Comparison of ENCODE assay signal across 9 mouse cellular contexts in the genomic region with DNA sequence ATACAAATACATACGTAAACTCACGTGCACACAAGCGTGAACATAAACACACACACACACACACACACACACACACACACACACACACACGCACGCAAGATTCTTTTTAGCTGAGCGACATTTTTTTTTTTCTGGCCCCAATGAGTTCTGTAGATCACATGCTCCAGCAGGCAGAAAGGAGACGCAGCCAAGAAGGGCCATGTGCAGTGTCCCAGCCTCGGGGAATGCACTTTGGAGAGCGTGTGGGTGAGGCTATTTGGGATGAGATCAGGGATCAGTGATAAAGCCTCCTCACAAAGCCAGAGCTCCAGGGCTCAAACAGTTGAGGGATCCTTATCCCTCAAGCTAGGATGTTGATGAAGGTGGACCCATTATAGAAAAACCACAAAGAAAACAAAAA. TPM values are rescaled to one million over a fixed set of nuclear protein-coding genes. Genes with fewer than 3 reads are reported as not detected.
DNase-seq lines count a peak whose midpoint lies in the region; ATAC-seq and TF ChIP-seq lines count a peak whose summit lies in the region.
"Had no signal": no experiment of that assay in that cellular context is flagged by ENCODE, and none has a peak within 500 bp of the region (broad histone marks: within the 10 kb centered on the region; RNA-seq: fewer than 3 reads in every experiment).

No protein-coding gene starts in this region.

- H3K9ac ChIP-seq in kidney, embryonic 16.5 days (replicated peaks; ENCODE audit: low read length) = no peak overlapping the region
- no peak overlapping the region for H3K9ac ChIP-seq in stomach, postnatal 0 days (ENCODE audit: low read length)
- no peak overlapping the region for H3K9ac ChIP-seq in intestine, postnatal 0 days (ENCODE audit: low read depth, low read length)
- H3K9ac ChIP-seq: neural tube, embryonic 13.5 days had no signal

- H3K4me2 ChIP-seq in kidney, embryonic 16.5 days (replicated peaks; ENCODE audit: low read depth, low read length) = no peak overlapping the region
- no peak overlapping the region for H3K4me2 ChIP-seq in stomach, postnatal 0 days (replicated peaks; ENCODE audit: low read depth)
- no peak overlapping the region for H3K4me2 ChIP-seq in intestine, postnatal 0 days (replicated peaks; ENCODE audit: low read depth)
- H3K4me2 ChIP-seq: neural tube, embryonic 13.5 days had no signal

- peak; percentile 13 for DNase-seq in adrenal gland, postnatal 10 days
- DNase-seq in adrenal gland, adult 8-10 months = no peak
- no peak for DNase-seq in kidney, postnatal 25 days
- peak; percentile 36 for DNase-seq in urinary bladder, postnatal 14 days (ENCODE audit: low spot score)
- no peak for DNase-seq in urinary bladder, postnatal 36 days (ENCODE audit: low spot score in 2 of 2)
- DNase-seq in stomach, postnatal 0 days (ENCODE audit: low spot score) = no peak

- H3K9me3 ChIP-seq in kidney, embryonic 16.5 days (ENCODE audit: low read length) = no peaks in the 10 kb centered on the region
- H3K9me3 ChIP-seq in stomach, postnatal 0 days (ENCODE audit: control insufficient read depth, low read length) = no peaks in the 10 kb centered on the region
- no peaks in the 10 kb centered on the region for H3K9me3 ChIP-seq in intestine, postnatal 0 days (ENCODE audit: control insufficient read depth)
- H3K9me3 ChIP-seq: neural tube, embryonic 13.5 days had no signal

- TF ChIP-seq CTCF in stomach, postnatal 0 days (IDR thresholded peaks at IDR 0.05; ENCODE audit: low read depth) = no peak
- TF ChIP-seq CTCF in intestine, postnatal 0 days (IDR thresholded peaks at IDR 0.05; ENCODE audit: low read depth) = no peak

- H3K4me1 ChIP-seq in kidney, embryonic 16.5 days (ENCODE audit: insufficient read depth, low read length) = peaks cover 22% of the 10 kb centered on the region; the same call in 1 of the 2 replicates
- no peaks in the 10 kb centered on the region for H3K4me1 ChIP-seq in stomach, postnatal 0 days (replicated peaks; ENCODE audit: control insufficient read depth, insufficient read depth)
- peaks cover 5% of the 10 kb centered on the region for H3K4me1 ChIP-seq in intestine, postnatal 0 days (replicated peaks; ENCODE audit: control insufficient read depth, insufficient read depth, low read length)

- no peaks in the 10 kb centered on the region for H3K27me3 ChIP-seq in kidney, embryonic 16.5 days (ENCODE audit: insufficient read depth, low read length)
- no peaks in the 10 kb centered on the region for H3K27me3 ChIP-seq in stomach, postnatal 0 days (ENCODE audit: control insufficient read depth, insufficient read depth, low read length)
- no peaks in the 10 kb centered on the region for H3K27me3 ChIP-seq in intestine, postnatal 0 days (replicated peaks; ENCODE audit: control insufficient read depth, insufficient read depth, low read length)
- H3K27me3 ChIP-seq: neural tube, embryonic 13.5 days had no signal

- peak; percentile 35; the same call in 1 of the 2 replicates for ATAC-seq in kidney, embryonic 16.5 days (ENCODE audit: low FRiP score, low TSS enrichment)
- peak; percentile 61; the same call in 1 of the 2 replicates for ATAC-seq in stomach, postnatal 0 days (ENCODE audit: low FRiP score, low TSS enrichment)
- ATAC-seq in intestine, postnatal 0 days = no peak

- H3K4me3 ChIP-seq in kidney, embryonic 16.5 days (ENCODE audit: low read length) = no peak overlapping the region
- no peak overlapping the region for H3K4me3 ChIP-seq in stomach, postnatal 0 days (ENCODE audit: low read depth, low read length)
- H3K4me3 ChIP-seq in intestine, postnatal 0 days (ENCODE audit: low read depth, low read length) = no peak overlapping the region
- H3K4me3 ChIP-seq: neural tube, embryonic 13.5 days had no signal

- no peaks in the 10 kb centered on the region for H3K36me3 ChIP-seq in kidney, embryonic 16.5 days (ENCODE audit: insufficient read depth, low read length)
- no peaks in the 10 kb centered on the region for H3K36me3 ChIP-seq in stomach, postnatal 0 days (ENCODE audit: control insufficient read depth, insufficient read depth, low read length)
- H3K36me3 ChIP-seq in intestine, postnatal 0 days (ENCODE audit: control insufficient read depth, insufficient read depth) = 0 out of 2 replicates have a peak, but pooled peaks cover 6% of the 10 kb centered on the region
- H3K36me3 ChIP-seq: neural tube, embryonic 13.5 days had no signal

- 60% methylated on average over 9 of the region's 9 CpGs for WGBS in kidney, embryonic 16.5 days
- 35% methylated on average over 9 of the region's 9 CpGs for WGBS in stomach, postnatal 0 days
- 45% methylated on average over 9 of the region's 9 CpGs for WGBS in intestine, postnatal 0 days

- no peak for TF ChIP-seq EP300 in stomach, postnatal 0 days (optimal IDR thresholded peaks at IDR 0.05)

- no peak overlapping the region for H3K27ac ChIP-seq in kidney, embryonic 16.5 days (ENCODE audit: low read length)
- no peak overlapping the region; the same call in 1 of the 2 replicates for H3K27ac ChIP-seq in stomach, postnatal 0 days (replicated peaks)
- no peak overlapping the region for H3K27ac ChIP-seq in intestine, postnatal 0 days (ENCODE audit: low read depth, low read length)
- H3K27ac ChIP-seq: neural tube, embryonic 13.5 days had no signal

RNA-seq across cellular contexts. Expression of gene Rab30, which starts 24.0 kb away (rescaled TPM):
- total RNA-seq in adrenal gland, postnatal 10 days (2021) = 1 to 10 TPM; 7.9 to 10.0 TPM
- total RNA-seq in adrenal gland, adult 8-10 months (2022) = 1 to 10 TPM; 4.6 to 8.5 (median 6.4) TPM
- 7.4 and 8.0 TPM in 2 replicates for polyA plus RNA-seq in kidney, embryonic 16.5 days (2015; fragmentation: Nextera tagmentation; extraction: Ambion mirVana)
- 12.1 and 13.3 TPM in 2 replicates for polyA plus RNA-seq in stomach, postnatal 0 days (2015; fragmentation: Nextera tagmentation; extraction: Ambion mirVana)
- polyA plus RNA-seq in intestine, postnatal 0 days (2015; fragmentation: Nextera tagmentation; extraction: Ambion mirVana) = 328 and 422 TPM in 2 replicates

Comparison
In these comparisons a context has a peak if more than half of its experiments do, and no peak if none do; other contexts are left out.
1. DNase-seq: peak in adrenal gland, postnatal 10 days (single experiment) and urinary bladder, postnatal 14 days (single experiment); none in adrenal gland, adult 8-10 months (single experiment), kidney, postnatal 25 days (0 of 2), urinary bladder, postnatal 36 days (0 of 2) and stomach, postnatal 0 days (single experiment).
2. RNA of gene Rab30, which starts 24.0 kb away (polyA plus RNA-seq): 328 to 422 TPM in intestine, postnatal 0 days; 12.1 to 13.3 TPM in stomach, postnatal 0 days and 7.4 to 8.0 TPM in kidney, embryonic 16.5 days; every median in the first group is over 10 times any median in the second.